Mouse (Mus musculus) kidney, postnatal 14 days (tissue): ENCODE data around the gene Treh.

Experiments
- DNase-seq: peaks from one replicate; pipeline ENCODE4 v3.0.0; 2022; ENCODE audit warnings: mixed read lengths

Gene Treh

DNA sequence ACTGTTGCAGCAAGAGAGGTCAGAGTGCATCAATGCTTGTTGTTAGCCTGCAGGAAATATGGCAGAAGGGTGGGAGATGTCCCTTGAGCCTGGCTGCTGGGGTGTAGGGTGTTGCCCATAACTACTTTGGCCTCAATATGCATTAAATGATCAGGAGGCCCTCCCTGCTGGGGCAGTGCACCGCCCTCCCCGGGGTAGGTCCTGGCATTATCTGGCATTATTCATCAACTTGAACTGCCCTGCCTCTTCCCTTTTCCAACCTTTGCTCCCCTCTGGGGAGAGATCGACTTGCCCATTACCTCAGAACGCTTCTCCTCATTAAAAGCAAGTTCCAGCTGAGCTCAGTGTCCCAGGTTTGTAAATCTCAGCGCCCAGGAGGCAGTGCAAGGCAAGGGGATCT, 6.5 kb downstream of the Treh start:
- no peak for DNase-seq

DNA sequence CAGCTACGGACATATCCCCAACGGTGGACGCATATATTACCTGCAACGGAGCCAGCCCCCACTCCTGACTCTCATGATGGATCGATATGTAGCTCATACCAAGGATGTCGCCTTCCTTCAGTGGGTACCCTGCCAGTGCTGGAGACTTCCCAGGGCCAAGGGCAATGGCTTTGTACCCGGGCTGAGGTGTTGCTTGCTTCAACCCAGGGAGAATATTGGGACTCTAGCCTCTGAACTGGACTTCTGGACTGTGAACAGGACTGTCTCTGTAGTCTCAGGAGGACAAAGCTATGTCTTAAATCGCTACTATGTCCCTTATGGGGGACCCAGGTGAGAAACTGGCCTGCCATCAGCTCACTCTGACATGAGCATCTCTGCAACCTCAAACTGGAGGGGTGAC, 10.0 kb downstream of the Treh start:
- no peak for DNase-seq

DNA sequence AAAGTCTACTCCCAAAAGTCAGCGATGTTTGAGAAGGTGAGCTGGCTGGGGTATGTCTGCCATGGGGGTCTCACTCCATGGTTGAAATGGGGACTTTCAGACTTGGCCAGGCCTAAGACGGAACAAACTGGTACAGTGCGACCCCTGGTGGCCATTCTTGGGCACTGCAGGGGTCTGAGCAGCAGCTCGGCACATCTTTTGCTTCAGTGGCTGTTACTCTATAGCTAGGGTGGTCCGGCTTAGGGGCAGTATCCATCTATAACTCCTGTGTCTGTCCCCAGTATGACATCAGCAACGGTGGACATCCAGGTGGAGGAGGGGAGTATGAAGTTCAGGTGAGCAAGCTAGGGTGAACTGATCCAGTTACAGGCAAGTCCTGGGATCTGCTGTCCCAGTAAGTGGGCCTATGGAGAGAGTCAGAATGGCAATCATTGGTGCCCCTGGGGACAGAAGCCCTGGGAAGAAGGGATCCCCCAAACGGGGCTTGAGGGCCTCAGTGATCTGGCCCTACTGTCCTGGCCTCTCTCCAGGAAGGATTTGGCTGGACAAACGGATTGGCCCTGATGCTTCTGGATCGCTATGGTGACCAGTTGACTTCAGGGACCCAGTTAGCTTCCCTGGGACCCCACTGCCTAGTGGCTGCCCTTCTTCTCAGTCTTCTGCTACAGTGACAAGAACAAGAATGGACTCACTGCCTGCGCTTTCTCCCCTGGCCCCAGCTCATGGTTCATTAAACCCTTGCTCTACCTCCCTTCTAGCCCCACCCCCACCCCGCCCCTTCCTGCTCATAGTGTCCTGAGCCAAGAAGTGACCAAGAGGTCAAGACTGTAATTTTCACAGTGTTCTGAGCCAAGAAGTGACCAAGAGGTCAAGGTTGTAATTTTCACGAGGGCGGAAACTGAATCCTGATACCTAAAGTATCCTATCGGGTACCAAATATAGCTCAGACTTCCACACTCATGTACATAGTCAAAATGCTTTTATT, 12.6 kb downstream of the Treh start:
- peak; percentile 82 for DNase-seq

DNA sequence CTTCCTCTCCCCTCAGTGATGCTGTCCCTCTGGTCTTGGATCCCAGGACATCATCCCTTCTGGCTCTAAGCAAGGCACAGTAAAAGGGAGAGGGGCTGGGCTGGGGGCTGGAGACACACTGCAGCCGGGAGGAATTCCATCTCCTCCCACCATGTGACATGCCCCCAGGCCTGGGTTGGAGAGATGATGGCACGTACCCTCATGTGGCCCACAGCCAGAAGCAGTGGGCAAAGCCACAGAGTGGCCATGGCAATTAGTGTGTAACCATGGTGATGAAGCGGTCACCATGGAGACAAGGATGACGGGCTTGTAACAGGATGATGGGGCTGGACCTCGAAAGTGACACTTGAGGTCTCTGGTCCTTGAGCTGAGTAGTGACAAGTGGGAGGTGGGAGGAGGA, 13.6 kb downstream of the Treh start:
- no peak for DNase-seq

DNA sequence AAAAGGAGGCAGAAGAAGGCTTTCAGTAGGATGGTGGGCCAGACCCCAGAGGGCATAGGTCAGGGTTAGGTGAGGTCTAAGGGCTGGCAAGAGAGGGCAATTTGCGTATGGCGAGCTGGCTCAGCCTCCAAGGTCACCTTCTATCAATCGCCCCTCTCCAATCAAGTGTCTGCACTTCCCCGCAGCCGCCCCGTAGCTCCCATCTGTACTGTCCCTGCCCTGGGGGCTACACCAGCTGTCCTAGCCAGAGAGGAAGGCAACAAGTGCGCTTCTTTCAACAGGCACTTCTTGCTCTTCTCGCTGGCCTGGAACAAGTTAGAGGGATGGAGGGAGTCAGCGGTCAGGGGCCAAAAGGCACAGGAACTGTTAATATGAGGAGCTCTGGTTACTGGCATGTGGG, 15.0 kb downstream of the Treh start:
- no peak for DNase-seq

DNA sequence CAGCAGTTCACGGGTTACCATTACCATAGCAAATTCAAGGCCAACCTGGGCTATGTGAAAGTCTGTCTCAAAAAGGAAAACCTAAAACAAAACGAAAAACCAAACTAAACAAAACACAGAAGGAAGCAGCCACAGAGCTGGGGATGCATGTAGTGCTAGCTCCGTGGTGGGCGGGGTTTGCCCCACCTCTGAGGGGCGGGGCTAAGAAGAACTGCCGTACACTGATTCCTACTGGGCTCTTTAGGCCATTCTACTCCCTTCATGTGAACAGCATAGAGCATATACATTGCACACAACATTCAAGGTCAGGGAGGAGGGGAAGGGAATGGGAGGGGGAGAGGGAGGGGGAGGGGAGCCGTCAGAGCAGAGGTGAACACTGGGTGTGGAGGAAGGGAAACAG, 17.6 kb downstream of the Treh start:
- DNase-seq: no peak

DNA sequence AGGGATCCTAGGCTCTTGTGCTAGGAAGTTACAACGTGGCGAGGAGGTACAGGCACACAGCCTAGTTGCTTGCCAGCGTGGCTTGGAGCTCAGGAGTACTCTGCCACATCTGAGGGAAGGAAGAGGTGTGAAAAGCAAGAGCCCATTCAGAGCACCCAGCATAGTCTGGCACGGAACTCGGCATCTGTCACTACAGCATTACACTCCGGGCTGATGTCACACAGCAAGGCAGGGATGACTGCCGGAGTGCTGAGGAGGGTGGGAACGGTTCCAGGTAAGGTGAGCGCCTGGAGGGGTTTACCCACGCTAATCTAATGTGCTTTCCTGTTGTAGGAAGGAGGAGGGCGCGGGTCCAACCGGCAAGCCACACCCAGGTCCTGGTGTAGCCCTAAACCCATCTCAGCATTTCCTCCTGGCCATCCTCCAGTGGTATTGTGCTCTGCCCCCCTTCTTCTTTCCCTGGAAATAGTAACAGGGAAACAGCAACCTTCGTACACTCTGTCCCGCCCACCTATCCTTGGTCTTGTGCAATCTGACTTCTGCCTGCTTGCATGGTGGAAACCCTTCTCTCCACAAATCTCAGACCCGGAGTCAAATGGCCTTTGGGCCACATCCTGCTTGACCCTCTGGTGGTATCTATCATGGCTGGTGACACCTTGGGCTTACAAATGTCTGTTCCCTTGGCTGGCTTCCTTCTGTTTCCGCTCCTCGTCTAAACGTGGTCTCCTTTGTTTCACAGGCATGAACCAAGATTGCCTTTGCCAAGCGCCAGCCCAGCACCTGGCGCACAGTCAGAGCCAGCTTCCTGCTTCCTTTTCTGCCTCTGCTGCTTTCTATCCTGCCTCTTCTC, 18.9 kb downstream of the Treh start:
- DNase-seq: peak; percentile 88

DNA sequence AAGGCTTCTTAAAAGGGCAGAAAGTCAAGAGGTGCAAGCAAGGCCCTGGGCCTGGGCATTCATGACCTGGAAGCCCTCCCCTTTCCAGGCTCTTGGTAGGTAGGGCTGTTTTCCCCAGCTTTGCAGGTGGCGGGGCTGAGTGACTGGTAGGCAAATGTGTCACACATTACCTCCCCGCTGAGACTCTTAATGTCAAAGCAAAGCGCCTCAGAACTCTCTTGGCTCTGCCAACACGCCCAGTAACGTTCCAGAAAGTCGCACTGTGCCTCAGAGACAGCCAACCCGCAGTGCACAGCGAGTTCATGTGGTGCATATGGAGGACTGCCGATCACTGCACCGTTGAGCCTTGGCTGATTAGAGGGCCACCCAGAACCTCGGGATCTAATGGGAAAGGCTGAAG, 20.0 kb downstream of the Treh start:
- no peak for DNase-seq

DNA sequence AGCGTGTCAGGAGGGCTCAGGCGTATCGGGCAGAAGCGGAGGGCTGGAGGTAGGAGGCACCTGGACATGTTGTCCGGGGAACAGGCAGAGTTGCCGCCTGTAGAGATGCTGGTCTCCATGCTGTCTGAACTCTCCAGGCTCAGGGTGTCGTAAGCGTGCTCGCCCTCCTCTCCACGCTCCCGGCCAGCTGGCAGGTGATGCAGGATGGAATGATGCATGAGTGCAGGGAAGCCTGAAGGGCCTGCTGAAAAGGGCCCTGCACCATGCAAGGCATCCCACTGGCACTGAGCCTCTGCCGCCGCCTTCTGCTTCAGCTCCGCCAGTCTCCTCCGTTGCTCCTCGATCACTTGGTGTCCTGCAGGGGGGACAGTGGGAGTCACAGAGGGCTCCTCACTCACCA, 24.8 kb downstream of the Treh start:
- DNase-seq: no peak

DNA sequence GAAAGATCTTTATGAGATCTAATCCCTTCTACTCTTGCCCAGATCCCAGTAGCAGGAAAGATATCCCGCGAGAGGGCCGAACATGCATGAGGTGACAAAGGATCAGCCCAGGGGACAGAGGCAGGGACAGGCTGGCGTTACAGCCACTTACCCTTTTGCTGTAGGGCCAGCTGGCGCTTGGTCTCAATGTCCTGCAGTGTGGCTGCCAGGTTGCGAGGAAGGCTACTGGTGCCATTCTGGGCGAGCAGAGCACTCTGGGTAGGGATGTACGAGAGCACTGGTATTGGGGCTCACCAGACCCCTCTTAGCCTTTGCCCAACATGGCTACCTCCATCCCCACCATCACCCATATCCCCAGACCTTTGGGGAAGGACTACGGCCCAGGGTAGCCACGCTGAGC, 26.2 kb downstream of the Treh start:
- no peak for DNase-seq

DNA sequence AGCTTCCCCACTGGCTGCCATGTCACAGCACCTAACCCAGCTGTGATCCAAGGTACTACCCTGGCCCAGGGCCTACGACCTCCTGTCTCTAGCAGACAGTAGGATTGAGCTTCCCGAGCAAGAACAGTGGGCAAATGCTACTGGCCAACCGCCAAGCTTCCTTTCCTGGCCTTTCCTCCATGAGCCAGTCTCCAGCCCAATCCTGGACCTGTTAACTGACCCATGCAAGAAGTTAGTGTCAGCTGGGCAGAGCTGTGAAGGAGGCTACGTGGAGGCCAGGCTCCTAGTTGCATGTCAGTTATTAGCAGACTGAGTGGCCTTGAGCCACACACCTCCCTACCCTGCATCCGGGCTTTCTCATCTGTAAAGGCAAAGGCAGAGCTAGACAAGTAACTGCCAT, 26.7 kb downstream of the Treh start:
- peak; percentile 67 for DNase-seq

DNA sequence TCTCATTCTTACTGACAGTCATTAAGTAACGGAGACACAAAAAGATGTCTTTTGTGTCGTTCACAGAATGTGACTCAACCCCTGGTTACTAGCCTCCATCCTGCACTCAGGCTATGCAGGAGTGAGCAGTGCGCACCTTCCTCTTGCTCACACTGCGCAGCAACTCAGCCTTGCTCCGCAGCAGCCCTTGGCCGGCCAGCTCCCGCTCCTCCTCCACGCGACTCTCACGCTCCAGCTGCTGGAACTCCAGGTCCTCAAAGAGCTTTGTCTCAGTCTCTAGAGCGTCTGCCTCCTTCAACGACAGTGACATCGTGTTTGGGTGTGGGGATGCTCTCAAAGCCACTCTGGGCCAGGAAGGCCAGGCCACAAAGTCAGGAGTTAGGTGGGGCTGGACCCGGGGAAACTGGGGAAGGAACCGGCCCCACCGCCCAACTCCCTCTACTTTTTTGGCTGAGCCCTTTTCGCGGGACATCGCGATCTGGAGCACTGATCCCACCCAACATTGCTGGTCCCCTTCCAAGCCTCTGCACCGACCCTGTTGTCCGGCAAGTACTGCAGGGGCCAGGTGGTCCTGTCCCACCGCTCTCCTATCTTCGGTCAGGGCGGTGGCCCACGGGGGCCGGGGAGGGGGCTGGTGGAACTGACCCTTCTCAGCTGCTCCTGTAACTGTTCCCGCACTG, 34.9 kb downstream of the Treh start:
- no peak for DNase-seq

DNA sequence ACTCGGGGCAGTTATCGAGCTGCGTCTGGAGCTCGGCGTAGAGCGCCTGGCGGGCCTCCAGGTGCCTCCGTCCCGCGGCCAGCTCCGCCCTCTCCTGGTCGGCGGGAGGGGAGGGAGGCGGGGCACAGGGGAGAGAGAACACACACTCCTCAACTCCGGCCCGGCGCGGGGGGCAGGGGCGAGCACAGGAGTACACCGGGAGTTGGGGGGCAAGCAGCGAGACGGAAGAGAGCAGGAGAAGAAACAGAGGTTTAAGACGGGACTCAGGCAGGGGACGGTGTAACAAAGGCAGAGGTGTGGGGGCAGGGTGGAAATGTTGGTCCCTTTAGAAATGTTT, 35.4 kb downstream of the Treh start:
- peak; percentile 90 for DNase-seq

DNA sequence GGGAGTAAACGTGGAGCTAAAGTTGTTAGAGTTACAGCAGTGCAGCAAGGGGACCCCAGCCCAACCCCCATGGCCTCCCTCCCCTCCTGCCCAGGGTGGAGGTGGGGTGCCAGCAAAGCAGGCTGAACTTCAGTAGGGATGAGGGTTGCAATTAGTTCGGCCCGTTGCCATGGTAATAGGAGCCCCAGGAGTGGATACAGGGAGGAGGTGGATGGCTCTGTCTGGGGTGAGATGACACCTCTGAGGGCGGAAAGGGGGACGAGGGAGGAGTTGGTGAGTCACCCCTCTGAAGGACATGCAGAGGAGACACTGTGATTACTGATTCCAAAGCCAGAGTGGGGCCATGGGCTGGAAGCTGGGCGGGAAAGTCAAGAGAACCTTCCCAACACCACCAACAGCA, 35.9 kb downstream of the Treh start:
- DNase-seq: no peak

DNA sequence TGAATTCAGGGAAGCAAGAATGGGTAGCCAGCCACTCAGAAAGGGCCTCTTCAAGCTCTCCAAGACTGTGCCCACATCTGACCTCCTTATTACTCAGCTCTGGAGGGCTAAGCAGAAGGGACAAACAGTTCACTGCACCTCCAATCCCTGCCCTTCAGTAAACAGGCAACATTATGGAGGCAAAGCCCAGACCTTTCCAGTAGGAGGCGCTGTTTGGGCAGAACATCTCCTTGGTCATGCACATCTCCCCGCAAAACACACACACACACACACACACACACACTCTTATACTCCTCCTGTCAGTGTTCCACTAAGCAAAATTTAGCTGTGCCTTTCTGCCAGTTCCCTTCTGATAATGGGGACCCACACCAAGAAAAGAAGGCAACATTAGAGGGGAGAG, 36.6 kb downstream of the Treh start:
- DNase-seq: no peak

DNA sequence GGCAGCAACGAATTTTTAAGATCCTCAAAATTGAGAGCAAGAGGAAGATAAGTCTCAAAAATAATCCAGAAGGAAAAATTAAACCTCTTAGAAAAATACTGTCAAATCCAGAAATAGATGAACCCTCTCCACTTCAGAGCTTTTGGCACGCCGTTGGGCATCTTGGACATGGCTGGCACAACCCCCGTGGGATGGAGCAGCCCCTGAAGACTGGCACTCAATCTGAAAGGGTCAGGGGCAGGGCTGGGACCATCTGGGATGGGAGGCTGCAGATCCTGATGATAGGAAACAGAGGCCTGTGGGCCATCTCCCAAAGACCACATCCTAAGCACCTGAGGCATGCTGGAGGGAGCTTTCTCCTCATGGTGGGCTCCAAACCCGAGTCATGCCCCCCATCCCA, 37.2 kb downstream of the Treh start:
- DNase-seq: no peak

DNA sequence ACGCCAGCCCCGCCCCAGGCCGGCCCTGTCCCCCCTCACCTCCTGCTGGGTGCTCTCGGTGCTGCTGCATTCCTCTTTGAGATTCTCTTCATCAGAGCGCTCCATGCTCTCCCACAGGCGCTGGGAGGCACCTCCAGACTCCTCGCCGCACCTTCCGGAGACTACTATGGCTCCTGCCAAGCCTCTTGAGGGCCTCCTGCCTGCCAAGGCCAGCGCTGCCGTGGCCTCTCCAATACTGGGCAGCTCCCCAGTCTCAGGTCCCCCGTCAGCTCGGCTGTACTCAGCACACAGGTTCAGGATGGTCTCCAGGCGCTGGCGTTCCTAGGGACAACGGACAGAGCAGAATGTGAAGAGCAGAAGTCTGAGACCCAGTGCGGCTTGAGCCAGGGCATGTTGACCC, 38.6 kb downstream of the Treh start:
- DNase-seq: no peak

DNA sequence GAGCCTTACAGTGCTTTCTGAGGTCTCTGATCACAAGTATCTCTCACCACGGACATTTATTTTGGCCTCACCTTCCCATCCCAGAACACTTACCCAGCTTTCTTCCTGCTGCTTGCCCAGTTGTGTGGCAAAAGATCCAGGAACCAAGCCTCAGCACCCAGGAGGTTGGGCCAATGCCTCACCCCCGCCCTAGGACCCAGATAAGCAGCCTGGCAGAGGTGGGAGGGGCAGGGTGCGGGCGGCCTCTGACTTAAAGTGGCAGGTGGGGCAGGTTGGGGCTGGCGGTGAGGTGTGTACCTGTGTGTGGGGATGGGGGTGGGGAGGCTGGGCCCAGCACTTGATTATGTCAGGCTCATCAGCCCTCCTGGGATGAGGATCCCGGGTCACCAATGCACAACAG, 40.0 kb downstream of the Treh start:
- DNase-seq: no peak

DNA sequence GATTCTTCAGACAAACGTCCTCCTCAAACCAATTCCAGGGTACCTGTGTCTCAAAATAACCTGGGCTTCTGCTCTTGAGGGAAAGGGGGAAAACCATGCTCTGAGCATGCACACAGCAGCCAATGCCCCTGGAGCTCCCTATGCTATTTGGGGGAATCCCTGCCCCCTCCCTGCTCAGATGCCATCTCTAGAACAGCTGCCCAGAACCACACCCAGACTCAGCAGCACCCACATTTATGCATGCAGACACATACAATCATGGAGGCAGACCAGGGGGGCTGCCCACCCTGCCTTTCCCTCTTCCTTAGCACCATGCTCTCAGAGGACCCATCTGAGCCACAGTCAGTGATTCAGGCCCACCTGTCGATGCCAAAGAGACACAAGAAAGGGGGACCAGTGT, 40.5 kb downstream of the Treh start:
- DNase-seq: no peak

DNA sequence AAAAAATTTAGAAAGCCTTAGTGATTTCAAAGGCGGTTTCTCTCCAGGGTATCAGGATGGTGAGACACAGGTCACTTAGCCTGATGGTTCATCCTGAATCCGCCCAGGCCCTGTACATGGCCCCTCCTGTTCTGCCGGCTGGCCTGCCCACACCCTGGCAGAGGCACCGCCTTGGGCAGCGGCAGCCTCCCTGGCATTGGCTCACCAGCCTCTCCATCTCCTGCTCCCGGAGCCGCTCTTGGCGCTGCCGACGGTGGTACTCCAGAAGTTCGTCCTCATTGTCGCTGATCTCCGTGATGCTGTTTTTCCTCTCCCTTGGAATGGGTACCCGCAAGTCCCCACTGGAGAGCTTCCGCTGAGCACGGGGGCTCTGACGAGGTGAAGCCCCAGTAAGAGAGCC, 42.1 kb downstream of the Treh start:
- DNase-seq: no peak

DNA sequence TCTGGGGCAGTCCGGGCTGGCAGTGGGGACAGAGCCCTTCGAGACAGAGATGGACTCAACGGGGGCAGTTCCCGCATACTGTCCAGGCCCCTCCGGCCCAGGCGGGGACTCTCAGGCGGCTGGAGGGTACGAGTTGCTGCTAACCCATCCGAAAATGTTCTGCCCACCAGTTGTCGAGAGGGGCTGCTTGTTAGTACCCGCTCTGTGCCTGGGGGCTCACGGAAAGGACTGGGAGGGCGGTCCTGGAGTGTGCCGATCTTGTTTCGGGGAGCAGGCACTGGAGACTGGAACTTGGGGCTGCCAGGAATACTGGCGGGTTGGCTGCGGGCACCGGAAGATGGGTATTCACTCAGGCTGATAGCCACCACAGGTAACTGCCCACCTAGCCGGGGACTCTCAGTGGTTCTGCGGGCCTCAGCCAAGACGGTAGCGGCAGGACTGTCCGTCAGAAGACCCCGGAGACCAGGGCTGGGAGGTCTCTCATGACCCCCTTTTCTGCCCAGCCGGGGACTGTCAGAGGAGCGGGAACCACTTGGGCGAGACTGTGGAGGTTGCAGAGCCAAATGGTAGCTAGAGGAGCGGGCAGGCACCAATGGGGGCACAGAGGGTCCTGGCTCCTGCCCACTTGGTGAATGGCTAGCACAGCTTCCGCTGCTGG, 42.8 kb downstream of the Treh start:
- DNase-seq: no peak

DNA sequence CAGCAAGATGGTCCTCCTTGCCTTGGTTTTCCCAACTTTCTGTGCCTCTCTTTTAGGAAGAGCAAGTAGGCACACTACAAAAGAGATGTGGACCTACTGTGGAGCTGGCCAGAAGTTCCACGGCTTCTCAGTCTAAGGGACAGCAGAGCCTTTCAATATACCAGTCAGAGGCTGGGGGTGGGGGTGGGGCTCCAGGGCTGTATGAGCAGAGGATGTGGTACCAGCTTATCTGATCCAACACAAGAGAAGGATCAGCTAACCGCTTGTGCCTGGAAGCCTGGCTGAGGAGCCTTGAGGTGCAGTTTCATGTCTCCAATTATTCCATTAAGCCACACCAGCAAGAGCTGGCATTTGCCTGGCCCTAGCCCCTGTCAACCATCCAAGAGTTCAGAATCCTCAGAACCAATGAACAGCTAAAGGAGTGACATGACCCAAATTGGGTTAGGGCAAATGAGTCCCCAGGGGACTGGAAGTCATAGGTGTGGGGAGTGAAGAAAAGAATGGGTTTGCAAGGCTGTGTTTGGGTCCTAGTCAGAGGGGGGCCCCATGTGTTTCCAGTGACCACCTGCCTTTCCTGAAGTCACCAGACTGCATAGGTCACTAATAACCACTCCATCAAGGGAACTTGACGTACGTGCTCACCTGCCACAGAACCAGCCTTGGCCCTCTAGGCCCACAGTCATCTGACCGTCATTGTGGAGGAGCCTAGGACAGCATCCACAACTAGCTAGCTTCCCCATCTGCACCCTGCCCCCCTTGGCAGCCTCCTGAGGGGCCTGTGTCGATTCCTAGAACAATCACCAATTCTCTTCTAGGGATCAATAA, 44.2 kb downstream of the Treh start:
- DNase-seq: no peak
